Mouse (Mus musculus): ENCODE results near the gene Hsd17b6. TPM values are rescaled to one million over a fixed set of nuclear protein-coding genes. Genes with fewer than 3 reads are reported as not detected.

Hsd17b6 gene
- total RNA-seq, 2 experiments from 2014 or later = not detected

DNA sequence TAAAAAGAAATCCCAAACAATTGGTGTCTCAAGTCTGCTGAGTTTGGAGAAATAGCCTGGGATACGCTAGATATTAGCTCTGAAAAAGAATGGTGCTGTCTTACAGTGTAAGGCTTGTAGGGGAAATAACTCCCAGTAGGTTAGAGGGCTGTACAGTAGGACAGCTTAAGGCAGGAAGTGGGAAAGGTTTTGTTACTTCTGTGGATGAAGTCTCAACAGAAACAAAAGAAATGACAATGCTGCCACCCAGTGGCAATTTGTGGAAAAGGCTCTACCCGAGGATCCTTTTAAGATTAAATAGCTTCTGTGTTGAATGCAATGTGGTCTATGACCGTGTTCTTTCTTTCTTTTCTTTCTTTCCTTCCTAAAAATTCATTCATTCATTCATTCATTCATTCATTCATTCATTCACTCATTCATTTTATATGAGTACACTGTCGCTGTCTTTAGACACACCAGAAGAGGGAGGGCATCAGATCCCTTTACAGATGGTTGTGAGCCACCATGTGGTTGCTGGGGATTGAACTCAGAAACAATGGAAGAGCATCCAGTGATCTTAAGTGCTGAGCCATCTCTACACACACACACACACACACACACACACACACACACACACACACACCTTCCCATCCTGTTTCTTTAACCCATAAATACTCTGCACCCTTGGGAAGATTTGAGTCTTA, 937 bp upstream of the Hsd17b6 start:
- DNase-seq (ENCODE audit: low spot score in 2 of 2) = peak; percentile 44 to 88

DNA sequence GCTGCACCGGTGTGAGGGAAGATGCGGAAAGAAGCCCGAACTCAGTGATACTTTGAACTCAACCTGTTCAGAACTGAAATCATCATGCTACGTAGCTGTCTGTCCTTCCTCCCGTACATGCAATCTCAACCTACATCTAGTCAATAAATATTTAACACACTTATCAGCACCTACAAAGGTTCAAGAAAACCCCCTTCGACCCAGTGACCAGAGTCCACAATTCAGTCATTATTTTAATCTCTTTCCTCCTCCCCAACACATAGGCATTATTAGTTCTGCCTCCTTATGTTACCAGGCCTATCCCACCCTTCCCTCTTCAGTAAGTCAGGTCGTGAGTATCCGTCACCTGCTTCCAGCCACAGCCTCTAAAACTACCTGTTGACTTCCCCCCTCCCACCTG, 1.9 kb downstream of the Hsd17b6 start:
- DNase-seq (ENCODE audit: low spot score in 2 of 2) = no peak

DNA sequence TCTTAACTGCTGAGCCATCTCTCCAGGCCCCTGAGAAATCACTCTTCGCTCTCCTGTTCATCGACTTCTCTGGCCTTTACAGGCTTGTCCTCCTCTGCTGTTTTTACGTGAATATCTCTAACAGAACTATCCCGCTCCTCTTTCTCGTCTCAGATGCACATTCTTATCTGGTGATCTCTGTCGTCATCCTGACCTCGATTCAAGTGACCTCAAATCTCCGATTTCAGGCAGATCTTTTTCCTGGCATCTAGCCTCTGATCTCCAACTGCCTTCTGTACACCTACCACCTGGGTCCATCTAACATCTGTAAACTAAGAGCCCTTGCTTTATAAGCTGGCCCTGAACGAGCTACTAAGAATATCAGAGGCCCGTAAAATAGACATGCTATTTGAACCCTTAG, 2.5 kb downstream of the Hsd17b6 start:
- no peak for DNase-seq (ENCODE audit: low spot score in 2 of 2)

DNA sequence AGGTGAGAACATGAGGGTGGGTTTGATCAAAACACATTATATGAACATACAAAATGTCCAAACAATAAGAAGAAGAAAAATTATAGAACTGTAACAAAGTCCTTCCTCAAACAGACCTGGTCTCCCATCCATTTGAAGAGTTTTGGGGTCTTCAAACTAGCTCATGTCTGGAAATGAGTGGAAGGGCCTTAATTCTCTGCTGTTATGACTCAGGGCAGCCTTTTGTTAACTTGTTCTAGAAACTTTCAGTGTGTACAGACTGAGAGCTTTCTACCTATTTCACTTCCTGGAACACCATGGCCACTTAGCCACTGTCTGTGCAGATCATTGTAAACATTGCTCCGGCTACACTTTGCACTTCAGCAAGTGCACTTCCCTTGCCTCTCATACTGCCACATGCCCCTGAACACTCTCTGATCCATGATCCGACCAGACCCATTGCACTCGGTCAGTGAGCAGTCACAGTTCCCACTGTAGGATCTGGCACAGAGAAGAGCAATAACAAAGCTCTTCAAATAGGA, 4.1 kb downstream of the Hsd17b6 start:
- no peak for DNase-seq (ENCODE audit: low spot score in 2 of 2)

DNA sequence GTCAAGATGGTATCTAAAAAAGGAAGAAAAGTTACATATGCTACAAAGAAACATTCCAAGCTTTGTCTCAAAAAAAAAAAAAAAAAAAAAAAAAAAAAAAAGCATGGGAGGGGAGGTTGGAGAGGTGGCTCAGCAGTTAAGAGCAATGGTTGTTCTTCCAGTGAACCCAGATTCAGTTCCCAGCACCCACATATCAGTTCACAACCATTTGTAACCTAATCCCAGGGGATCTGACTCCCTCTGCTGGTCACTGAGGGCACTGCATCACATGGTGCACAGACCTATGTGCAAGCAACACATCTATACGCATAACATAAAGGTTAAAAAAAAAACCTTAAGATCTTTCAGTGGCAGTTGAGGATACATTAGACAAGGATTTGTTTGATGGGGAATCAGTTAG, 9.2 kb downstream of the Hsd17b6 start:
- no peak for DNase-seq (ENCODE audit: low spot score in 2 of 2)

DNA sequence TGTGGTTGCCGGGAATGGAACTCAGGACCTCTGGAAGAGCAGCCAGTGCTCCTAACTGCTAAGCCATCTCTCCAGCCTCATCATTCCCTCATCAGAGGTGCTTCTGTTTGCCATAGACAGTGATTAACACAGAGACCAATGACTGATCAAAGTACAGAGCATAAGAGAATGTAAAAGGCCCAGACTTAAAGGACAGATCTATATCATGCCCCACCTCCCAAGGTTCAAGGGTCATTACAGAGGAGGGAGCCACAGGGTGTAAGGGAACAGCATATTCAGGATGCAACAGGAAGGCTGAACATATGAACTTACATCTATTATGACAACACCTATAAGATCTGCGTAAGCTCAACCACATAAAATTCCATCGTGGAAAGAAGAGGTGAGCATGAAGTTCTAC, 10.7 kb downstream of the Hsd17b6 start:
- DNase-seq (ENCODE audit: low spot score in 2 of 2) = no peak

DNA sequence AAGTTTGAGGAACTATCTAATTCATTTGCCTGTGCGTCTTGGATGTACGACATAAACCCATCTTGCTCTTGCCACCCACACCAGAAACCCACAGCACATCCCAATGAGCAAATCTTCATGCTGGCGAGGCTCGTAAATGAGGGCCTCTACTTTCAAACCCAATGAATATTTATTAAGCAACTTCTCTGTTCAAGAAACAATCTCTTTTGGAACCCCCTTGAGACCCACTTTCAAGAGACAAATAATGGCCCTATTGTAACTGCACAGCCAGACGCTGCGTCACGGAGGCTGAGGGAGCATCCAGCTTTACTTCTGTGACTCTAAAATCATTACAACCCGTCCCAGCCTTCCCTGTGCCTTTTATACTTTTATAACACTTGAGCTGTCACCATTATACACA, 21.8 kb downstream of the Hsd17b6 start:
- DNase-seq (ENCODE audit: low spot score in 2 of 2) = no peak

DNA sequence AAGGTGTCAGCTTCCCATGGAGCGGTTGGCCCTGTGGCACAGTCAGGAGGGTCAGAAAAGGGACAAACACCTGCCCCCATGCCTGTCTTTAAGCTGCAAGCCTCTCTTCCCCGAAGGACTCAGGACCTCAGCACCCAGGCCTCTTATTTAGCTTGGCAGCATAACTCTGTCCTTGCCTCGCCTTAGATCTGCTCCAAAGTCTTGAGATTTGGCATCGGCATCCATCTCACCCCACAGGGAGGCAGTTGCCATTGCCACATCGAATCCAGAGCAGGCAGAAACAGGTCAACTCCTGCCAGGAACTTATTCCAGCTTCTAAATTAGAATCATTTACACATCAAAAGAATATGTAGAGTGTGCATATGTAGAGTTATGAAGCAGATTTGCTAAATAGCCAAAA, 22.8 kb downstream of the Hsd17b6 start:
- DNase-seq (ENCODE audit: low spot score in 2 of 2) = no peak

DNA sequence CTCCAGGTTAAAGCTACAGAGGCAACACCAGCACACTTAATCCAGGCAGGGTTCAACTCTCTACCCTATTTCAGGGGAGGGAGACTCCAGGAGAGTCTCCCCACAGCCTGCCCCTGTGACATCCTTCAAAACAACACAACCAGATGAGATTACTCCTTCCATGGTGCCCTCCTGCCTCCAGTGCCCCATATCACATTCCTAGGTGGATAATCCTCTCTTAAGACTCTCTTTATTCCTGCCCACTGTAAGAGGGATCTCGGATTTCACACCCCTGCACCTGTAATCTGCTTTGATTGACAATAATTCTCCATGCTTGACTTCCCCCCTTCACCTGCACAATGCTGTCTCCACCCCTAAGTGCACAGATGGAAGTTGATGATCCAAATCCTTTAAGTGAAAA, 31.9 kb downstream of the Hsd17b6 start:
- DNase-seq (ENCODE audit: low spot score in 2 of 2) = no peak

DNA sequence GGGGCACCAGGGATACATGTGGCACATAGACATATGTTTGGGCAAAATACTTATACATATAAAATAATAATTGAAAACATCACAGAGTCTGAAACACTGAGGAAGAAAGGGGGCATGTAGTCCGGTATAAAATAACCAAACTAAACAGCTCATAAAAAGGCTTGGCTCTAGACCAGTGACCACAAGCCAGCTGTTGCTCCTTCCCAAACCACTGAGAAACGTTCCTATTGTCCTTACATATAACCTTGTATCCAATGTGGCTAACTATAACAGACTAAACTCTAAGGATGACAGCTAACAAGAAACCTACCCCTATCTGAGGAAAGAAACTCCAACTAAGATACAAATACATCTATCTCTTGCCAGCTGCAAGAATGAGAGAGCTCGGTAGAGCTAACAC, 33.3 kb downstream of the Hsd17b6 start:
- DNase-seq (ENCODE audit: low spot score in 2 of 2) = no peak

DNA sequence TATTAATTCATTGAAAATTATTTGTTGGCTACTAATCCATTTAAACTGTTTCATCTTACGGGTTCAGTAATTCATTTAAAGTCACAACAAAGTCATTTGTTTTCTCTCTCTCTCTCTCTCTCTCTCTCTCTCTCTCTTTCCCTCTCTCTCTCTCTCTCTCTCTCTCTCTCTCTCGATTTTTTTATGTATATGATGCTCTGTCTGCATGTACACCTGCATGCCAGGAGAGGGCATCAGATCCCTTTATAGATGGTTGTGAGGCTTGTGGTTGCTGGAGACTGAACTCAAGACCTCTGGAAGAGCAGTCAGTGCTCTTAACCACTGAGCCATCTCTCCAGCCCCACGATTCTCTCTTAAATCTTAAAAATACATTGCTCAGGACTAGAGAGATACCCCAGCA, 36.3 kb downstream of the Hsd17b6 start:
- DNase-seq (ENCODE audit: low spot score in 2 of 2) = no peak

DNA sequence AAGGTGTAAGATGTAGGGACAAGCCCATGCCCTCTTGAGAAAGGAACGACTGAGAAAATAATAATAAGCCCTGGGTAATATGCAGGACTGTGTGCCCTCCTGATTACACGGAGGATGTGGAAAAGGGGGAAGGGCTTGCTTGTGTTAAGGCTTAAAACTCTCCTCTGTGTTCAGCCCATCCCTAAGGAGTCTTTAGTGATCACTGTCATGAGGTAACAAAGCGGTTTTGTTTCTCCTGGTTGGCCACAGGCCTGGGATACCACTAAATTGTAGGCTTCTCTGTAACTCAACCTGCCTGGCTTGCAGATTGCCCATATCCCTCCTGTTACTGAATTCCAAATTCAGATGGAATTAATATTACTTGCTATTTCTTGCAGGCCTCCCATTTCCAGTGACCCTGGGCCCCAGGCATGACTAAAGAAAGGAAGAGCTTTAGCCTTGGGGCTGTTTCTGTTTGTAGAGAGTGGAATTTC, 37.0 kb downstream of the Hsd17b6 start:
- no peak for DNase-seq (ENCODE audit: low spot score in 2 of 2)

DNA sequence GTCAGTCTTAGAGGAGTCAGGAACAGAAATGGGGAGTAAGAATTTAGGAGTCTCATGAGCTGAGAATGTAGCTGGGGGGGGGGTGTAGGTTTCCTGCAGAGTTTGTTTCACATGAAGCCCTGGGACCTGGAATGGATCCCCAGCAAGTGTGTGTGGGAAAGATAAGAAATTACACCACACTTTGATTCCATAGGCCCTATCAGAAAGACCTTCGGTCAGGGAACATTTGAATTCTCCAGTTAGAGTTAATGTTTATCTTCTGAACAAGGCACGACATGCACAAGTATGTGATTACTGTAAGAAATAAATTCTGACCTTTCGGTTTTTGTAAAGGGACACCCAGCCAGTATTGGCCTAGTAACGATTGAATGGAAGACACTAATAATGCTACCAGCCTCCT, 37.6 kb downstream of the Hsd17b6 start:
- DNase-seq (ENCODE audit: low spot score in 2 of 2) = no peak

DNA sequence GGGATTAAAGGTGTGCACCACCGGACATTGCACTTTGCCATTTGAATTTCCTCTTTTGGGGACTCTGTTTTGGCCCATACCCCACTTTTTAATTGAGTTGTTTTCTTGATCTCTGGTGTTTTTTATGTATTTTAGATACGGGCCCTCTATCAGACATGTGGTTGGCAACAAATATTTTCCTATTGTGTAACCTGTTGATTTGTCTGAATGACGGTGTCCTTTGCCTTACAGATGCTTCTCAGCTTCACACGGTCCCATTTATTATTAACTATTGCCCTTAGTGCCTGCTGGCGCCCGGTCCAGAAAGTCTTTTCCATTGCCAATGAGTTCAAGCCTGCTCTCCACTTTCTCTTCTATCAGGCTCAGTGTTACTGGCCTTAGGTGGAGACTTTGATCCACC, 40.9 kb downstream of the Hsd17b6 start:
- DNase-seq (ENCODE audit: low spot score in 2 of 2) = no peak

DNA sequence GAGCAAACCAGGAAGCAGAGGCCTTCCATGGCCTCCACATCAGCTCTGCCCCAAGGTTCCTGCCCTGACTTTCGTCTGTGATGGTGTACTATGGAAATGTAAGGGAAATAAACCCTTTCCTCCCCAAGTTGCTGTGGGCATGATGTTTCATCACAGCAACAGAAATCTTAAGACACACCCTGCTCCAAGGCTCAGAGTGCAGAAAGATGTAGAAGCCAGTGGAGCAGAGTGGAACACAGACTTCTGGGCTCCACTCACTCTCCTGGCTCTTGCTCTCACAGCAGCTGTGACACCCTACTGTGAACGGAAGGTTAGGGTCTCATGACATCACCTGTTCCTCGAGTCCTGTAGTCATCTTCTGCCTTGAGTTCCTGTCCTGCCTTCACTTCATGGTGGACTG, 43.4 kb downstream of the Hsd17b6 start:
- no peak for DNase-seq (ENCODE audit: low spot score in 2 of 2)

DNA sequence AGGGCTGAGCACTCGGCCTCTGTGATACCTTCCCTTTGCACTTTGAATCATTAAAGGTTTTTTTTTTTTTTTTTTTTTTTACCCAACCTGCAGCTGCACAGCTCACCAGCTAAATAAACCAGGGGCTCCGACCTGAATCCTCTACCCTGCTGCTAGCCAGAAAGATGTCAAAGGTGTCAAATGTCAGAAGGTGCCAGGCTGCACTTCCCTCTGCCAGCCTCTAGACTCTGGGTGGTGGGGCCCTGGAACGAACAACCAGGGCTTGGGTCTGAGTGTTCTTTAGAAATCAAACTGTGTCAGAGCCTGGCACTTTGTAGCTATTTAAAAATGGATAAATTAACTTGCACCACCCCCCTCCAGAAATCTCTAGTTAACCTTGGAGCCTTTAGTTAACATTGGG, 45.0 kb downstream of the Hsd17b6 start:
- no peak for DNase-seq (ENCODE audit: low spot score in 2 of 2)

DNA sequence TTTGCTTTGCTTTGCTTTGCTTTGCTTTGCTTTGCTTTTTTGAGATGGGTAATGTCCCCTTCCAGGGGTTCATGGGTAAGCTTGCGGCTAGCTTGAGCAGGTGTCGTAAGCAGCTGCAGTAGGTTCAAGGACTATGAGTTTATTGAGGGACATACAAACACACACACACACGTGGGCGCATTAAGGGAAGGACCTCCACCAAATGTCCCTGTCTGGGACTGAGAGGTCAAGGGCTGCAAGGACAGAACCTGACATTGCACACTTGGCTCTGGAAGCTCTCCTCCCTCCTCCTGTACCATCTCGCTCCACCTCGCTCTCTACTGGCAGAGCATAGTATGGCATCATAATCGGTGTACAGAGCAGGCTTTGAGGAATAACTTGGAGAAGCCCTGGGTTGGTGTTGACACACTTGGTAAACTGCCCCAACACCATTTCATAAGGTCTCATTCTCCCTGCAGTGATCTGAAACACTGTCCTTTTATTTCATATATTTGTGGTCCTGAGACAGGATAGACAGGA, 48.2 kb downstream of the Hsd17b6 start:
- DNase-seq (ENCODE audit: low spot score in 2 of 2) = no peak

DNA sequence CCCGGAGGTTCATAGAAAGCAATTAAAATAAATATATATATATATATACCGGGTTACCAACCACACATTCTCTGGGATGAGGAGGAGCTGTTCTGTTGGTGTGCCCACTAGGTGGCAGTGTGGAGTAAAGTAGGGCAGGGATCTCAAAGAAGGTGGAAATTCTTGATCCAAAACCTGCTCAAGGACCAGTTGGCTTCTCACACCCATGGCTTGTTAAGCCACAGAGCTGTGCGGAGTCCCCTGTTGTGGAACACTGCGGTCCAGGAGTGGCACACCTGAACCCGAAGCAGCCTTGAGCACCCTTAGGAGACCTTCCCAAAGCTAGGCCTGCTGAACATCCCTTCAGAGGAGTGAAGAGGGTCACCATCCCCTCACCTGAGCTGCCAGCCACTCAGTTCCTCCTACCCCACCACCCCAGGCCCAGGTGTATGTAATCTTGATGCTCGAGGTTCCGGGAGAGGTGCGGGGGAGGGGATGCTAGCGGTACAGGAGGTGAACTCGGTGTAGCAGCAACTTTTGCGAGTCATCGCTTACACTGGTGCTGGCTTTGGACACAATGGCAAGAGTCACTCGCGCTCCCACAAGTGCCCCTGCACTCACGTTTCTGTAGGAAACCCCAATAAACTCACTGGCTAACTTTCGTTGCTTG, 51.1 kb downstream of the Hsd17b6 start:
- peak; percentile 30 to 59 for DNase-seq (ENCODE audit: low spot score in 2 of 2)

DNA sequence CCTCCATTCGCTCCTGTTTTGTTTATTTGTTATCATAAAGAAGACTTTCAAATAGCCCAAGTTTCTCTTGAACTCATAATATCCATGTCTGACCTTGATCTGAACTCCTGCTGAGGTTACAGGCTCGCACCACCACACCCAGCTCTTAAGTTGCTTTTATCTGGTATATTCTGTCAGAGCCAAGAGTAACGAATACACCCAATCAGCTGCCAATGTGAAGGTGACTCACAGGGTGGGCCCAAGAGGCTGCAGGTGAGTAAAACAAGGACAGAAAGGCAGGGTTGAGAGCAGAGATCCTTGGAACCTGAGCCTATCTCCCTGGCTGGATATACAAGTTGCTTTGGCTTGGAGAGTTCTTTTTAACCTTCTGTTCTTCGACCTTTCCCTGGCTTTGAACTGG, 52.4 kb downstream of the Hsd17b6 start:
- no peak for DNase-seq (ENCODE audit: low spot score in 2 of 2)

DNA sequence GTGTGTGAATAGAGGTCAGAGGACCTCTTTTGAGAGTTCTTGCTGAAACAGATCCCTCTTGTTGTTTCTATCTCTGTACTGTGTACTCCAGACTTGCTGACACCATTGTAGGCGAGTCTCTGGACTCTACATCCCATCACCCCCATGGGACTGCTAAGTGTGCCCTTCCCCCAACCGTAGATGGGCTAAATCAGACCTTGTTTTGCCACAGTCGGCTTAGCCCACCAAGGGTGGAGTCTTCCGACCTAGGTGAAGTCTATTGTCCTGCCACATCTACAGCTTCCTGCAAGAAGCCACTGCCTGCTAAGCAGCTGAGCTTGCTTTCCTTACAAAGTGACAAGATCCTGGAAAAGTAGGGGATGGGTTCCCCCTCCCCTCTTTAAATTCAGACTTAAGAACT, 55.6 kb downstream of the Hsd17b6 start:
- DNase-seq (ENCODE audit: low spot score in 2 of 2) = no peak

DNA sequence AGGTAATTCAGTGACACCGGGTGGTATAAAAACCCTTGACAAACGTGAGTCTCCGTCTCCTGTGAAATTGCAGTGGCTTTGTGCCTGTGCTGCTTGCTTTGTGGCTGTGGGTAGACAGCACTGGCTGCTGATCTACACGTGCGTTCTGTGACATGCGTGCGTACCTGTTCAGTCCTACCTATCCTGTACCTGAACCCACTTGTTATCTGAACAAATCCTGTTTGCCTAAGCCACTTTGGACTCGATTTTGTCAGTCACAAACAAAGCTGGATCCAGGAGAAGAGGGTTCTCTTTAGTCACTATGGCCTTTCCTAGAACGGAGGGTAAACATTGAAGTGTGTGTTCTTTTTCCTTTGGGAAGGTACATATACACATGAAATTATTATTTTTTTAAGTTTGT, 56.0 kb downstream of the Hsd17b6 start:
- DNase-seq (ENCODE audit: low spot score in 2 of 2) = no peak

DNA sequence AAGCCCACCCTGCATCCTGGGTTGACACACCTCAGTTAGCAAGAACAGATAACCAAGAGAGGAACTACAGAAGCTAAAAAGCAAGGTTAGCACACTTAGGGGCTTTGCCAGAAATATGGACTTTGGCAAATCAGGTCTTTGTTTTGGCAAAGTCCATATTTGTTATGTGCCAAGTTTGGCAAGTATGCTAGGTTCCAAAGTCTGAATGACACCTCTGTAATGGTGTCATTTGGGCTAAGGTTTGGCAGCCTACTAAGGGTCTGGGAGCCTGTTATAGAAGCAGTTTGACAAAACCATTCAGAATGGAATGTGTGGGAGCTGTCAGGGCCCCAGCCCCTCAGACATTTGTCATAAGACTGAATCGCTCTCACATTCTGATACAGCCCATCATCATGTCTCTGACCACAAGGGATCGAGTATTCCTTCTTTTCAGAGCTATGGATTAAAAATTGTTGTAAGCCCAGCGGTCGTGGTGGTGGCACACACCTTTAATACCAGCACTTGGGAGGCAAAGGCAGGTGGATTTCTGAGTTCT, 57.7 kb downstream of the Hsd17b6 start:
- DNase-seq (ENCODE audit: low spot score in 2 of 2) = no peak
